Mouse (Mus musculus) limb, embryonic 13.5 days (tissue): Measurements from ENCODE around the gene Apoa2. TPM values are rescaled to one million over a fixed set of nuclear protein-coding genes. Genes with fewer than 3 reads are reported as not detected.

Experiments
- ATAC-seq: fragments of 200-750 bp; cut with Nextera tagmentation; 2 replicates; pipeline ENCODE4 v1.8.0; 2017; ENCODE audit warnings: low read depth, moderate number of reproducible peaks, moderate TSS enrichment; ENCODE audit not compliant: low FRiP score
- H3K27ac ChIP-seq: fragments of 300-500 bp; sonication (generic); 2 replicates; pipeline ENCODE4 v1.5.1; 2015; ENCODE audit warnings: inconsistent platforms, mild to moderate bottlenecking, moderate library complexity
- H3K27me3 ChIP-seq: fragments of 300-500 bp; sonication (generic); 2 replicates; pipeline ENCODE4 v1.6.1; 2015; ENCODE audit warnings: mild to moderate bottlenecking, inconsistent platforms
- H3K36me3 ChIP-seq: fragments of 300-500 bp; sonication (generic); 2 replicates; pipeline ENCODE4 v1.6.1; 2015; ENCODE audit warnings: inconsistent platforms, mild to moderate bottlenecking, moderate library complexity
- H3K4me1 ChIP-seq: fragments of 300-500 bp; sonication (generic); 2 replicates; pipeline ENCODE4 v1.6.1; 2015; ENCODE audit warnings: inconsistent platforms
- H3K4me2 ChIP-seq: fragments of 300-500 bp; sonication (generic); replicated peaks from 2 replicates; pipeline ENCODE4 v1.6.1; 2015; ENCODE audit warnings: inconsistent platforms, mild to moderate bottlenecking, moderate library complexity
- H3K4me3 ChIP-seq: fragments of 300-500 bp; sonication (generic); 2 replicates; pipeline ENCODE4 v1.5.1; 2015; ENCODE audit warnings: moderate library complexity, mild to moderate bottlenecking, inconsistent platforms
- H3K9ac ChIP-seq: fragments of 300-500 bp; sonication (generic); 2 replicates; pipeline ENCODE4 v1.6.1; 2015; ENCODE audit warnings: mild to moderate bottlenecking, inconsistent platforms
- H3K9me3 ChIP-seq: fragments of 300-500 bp; sonication (generic); 2 replicates; pipeline ENCODE4 v1.6.1; 2016; ENCODE audit warnings: inconsistent platforms
- WGBS: fragments of 180-500 bp; shearing (Covaris S2); methylation state at CpG from one replicate; pipeline ENCODE4 v1.1.7; 2015; 5-methylcytosine and 5-hydroxymethylcytosine counted together
- polyA plus RNA-seq: library from polyadenylated mRNA; unstranded; fragments of >200 nt; fragmentation: Nextera tagmentation; extraction: Ambion mirVana; gene quantifications from 2 replicates; pipeline ENCODE4 v1.2.1, GENCODE M21; 2015

Gene Apoa2
- polyA plus RNA-seq, 1 experiment from 2014 or later: 2.0 TPM

GRCm38 (mm10) chr1:171256937-171257548 lies 32.2 kb downstream of the Apoa2 start:
- Histone ChIP-seq H3K27ac (no peak overlapping the region), H3K4me3 (no peak overlapping the region), H3K4me1 (peaks cover 14% of the 10 kb centered on the region), H3K27me3 (no peaks in the 10 kb centered on the region), H3K9me3 (no peaks in the 10 kb centered on the region), H3K9ac (no peak overlapping the region), H3K36me3 (peaks cover 57% of the 10 kb centered on the region), H3K4me2 (no peak overlapping the region)
- no peak for ATAC-seq
- WGBS: 69% methylated on average over 15 of the region's 15 CpGs

- H3K9ac ChIP-seq: no peak overlapping the region
- H3K9me3 ChIP-seq: no peaks in the 10 kb centered on the region
- H3K4me3 ChIP-seq: no peak overlapping the region
- H3K4me2 ChIP-seq: no peak overlapping the region
- H3K27me3 ChIP-seq: no peaks in the 10 kb centered on the region
- WGBS: 86% methylated on average over 9 of the region's 9 CpGs
- peaks cover 57% of the 10 kb centered on the region for H3K36me3 ChIP-seq
- no peak for ATAC-seq
- peaks cover 14% of the 10 kb centered on the region for H3K4me1 ChIP-seq
- H3K27ac ChIP-seq: no peak overlapping the region
These were observed 32.9 kb downstream of the Apoa2 start for GRCm38 (mm10) chr1:171257781-171258180.

- no peak overlapping the region for H3K9ac ChIP-seq
- ATAC-seq: no peak
- no peak overlapping the region for H3K4me3 ChIP-seq
- H3K4me1 ChIP-seq: peaks cover 19% of the 10 kb centered on the region
- H3K27ac ChIP-seq: no peak overlapping the region
- WGBS: 79% methylated on average over 17 of the region's 17 CpGs
- H3K27me3 ChIP-seq: no peaks in the 10 kb centered on the region
- peaks cover 54% of the 10 kb centered on the region for H3K36me3 ChIP-seq
- H3K9me3 ChIP-seq: no peaks in the 10 kb centered on the region
- no peak overlapping the region for H3K4me2 ChIP-seq
These were observed 34.1 kb downstream of the Apoa2 start for GRCm38 (mm10) chr1:171258921-171259320.

- H3K4me2 ChIP-seq: no peak overlapping the region
- WGBS: 75% methylated on average over 3 of the region's 3 CpGs
- H3K27me3 ChIP-seq: no peaks in the 10 kb centered on the region
- no peak overlapping the region for H3K4me3 ChIP-seq
- H3K4me1 ChIP-seq: peaks cover 21% of the 10 kb centered on the region
- ATAC-seq: no peak
- no peak overlapping the region for H3K9ac ChIP-seq
- peaks cover 42% of the 10 kb centered on the region for H3K36me3 ChIP-seq
- no peak overlapping the region for H3K27ac ChIP-seq
- H3K9me3 ChIP-seq: no peaks in the 10 kb centered on the region
These were observed 35.5 kb downstream of the Apoa2 start for GRCm38 (mm10) chr1:171260316-171260715.

- Histone ChIP-seq H3K9me3 (no peaks in the 10 kb centered on the region), H3K27ac (peak overlapping the region; percentile 89), H3K9ac (peak overlapping the region; percentile 48), H3K4me3 (peak overlapping the region; percentile 24), H3K4me2 (peak overlapping the region; percentile 58), H3K4me1 (peaks cover 21% of the 10 kb centered on the region), H3K27me3 (no peaks in the 10 kb centered on the region), H3K36me3 (peaks cover 20% of the 10 kb centered on the region)
- ATAC-seq: peak; percentile 84
- 7% methylated on average over 8 of the region's 8 CpGs for WGBS
These were observed 37.8 kb downstream of the Apoa2 start for GRCm38 (mm10) chr1:171262594-171263130.

- Histone ChIP-seq H3K4me1 (peaks cover 21% of the 10 kb centered on the region), H3K9ac (no peak overlapping the region)
- WGBS: 0% methylated on average over 2 of the region's 2 CpGs
These were observed 38.3 kb downstream of the Apoa2 start for GRCm38 (mm10) chr1:171263185-171263611.

GRCm38 (mm10) chr1:171263666-171264461 lies 39.0 kb downstream of the Apoa2 start:
- Histone ChIP-seq H3K27ac (peak overlapping the region; percentile 69), H3K4me2 (peak overlapping the region; percentile 58)

More at GRCm38 (mm10) chr1:171263185-171263611, 38.3 kb downstream of the Apoa2 start:
- peak; percentile 89 for ATAC-seq
- Histone ChIP-seq H3K4me2 (peak overlapping the region; percentile 58), H3K9me3 (no peaks in the 10 kb centered on the region), H3K27ac (peak overlapping the region; percentile 89; the same call in 1 of the 2 replicates), H3K4me3 (peak overlapping the region; percentile 24), H3K36me3 (peaks cover 15% of the 10 kb centered on the region), H3K27me3 (no peaks in the 10 kb centered on the region)

GRCm38 (mm10) chr1:171265971-171266744 lies 41.3 kb downstream of the Apoa2 start:
- 65% methylated on average over 4 of the region's 4 CpGs for WGBS
- Histone ChIP-seq H3K9me3 (no peaks in the 10 kb centered on the region), H3K4me1 (peaks cover 31% of the 10 kb centered on the region), H3K4me2 (no peak overlapping the region), H3K4me3 (no peak overlapping the region), H3K36me3 (no peaks in the 10 kb centered on the region), H3K27ac (no peak overlapping the region), H3K27me3 (no peaks in the 10 kb centered on the region), H3K9ac (no peak overlapping the region)
- no peak for ATAC-seq

More at GRCm38 (mm10) chr1:171263666-171264461, 39.0 kb downstream of the Apoa2 start:
- H3K9me3 ChIP-seq: no peaks in the 10 kb centered on the region
- peaks cover 21% of the 10 kb centered on the region for H3K4me1 ChIP-seq
- H3K4me3 ChIP-seq: no peak overlapping the region
- 75% methylated on average over 3 of the region's 3 CpGs for WGBS
- H3K27me3 ChIP-seq: no peaks in the 10 kb centered on the region
- ATAC-seq: no peak
- no peak overlapping the region for H3K9ac ChIP-seq
- H3K36me3 ChIP-seq: peaks cover 10% of the 10 kb centered on the region

- Histone ChIP-seq H3K9ac (no peak overlapping the region), H3K9me3 (no peaks in the 10 kb centered on the region), H3K4me2 (no peak overlapping the region), H3K4me1 (peaks cover 30% of the 10 kb centered on the region), H3K4me3 (no peak overlapping the region), H3K36me3 (peaks cover 16% of the 10 kb centered on the region), H3K27me3 (no peaks in the 10 kb centered on the region), H3K27ac (no peak overlapping the region)
- 61% methylated on average over 1 of the region's 1 CpGs for WGBS
- ATAC-seq: no peak
These were observed 43.5 kb downstream of the Apoa2 start for GRCm38 (mm10) chr1:171268341-171268740.

GRCm38 (mm10) chr1:171269848-171270572 lies 45.2 kb downstream of the Apoa2 start, which contains the start of gene B4galt3:
B4galt3 (plus strand) TSS chr1:171270328.
- H3K27me3 ChIP-seq: no peaks in the 10 kb centered on the region
- H3K27ac ChIP-seq: peak within 1 kb of the TSS; percentile 45; the same call in 1 of the 2 replicates
- WGBS: 3% methylated on average over 36 of the region's 36 CpGs
- peak; percentile 95 for ATAC-seq
- no peaks in the 10 kb centered on the region for H3K9me3 ChIP-seq
- H3K9ac ChIP-seq: peak within 1 kb of the TSS; percentile 75
- peak within 1 kb of the TSS; percentile 96 for H3K4me2 ChIP-seq
- H3K36me3 ChIP-seq: peaks cover 33% of the 10 kb centered on the region
- H3K4me1 ChIP-seq: peaks cover 22% of the 10 kb centered on the region
- peak within 1 kb of the TSS; percentile 65 for H3K4me3 ChIP-seq

GRCm38 (mm10) chr1:171270573-171270900 lies 45.7 kb downstream of the Apoa2 start:
- peak overlapping the region; percentile 96 for H3K4me2 ChIP-seq
- H3K9ac ChIP-seq: peak overlapping the region; percentile 75
- peak overlapping the region; percentile 65 for H3K4me3 ChIP-seq
- peaks cover 38% of the 10 kb centered on the region for H3K36me3 ChIP-seq
- H3K27me3 ChIP-seq: no peaks in the 10 kb centered on the region
- WGBS: under 1% methylated on average over 19 of the region's 19 CpGs
- ATAC-seq: peak; percentile 75
- H3K27ac ChIP-seq: 0 out of 2 replicates have a peak overlapping the region, but pooled peaks have one; percentile 10
- no peaks in the 10 kb centered on the region for H3K9me3 ChIP-seq
- peaks cover 22% of the 10 kb centered on the region for H3K4me1 ChIP-seq
